Mouse (Mus musculus): Measurements from ENCODE around the gene Pole. TPM values are rescaled to one million over a fixed set of nuclear protein-coding genes. Genes with fewer than 3 reads are reported as not detected.
A peak's percentile ranks its signal among the peaks of the same experiment; 100 is the strongest.

Pole gene
- total RNA-seq (2021): 1 to 10 TPM; 2.5 TPM
- long read RNA-seq, experiment 1: 0 reads
- long read RNA-seq, experiment 2, full-length matches to known transcripts: 1 of 2 reads
- long read RNA-seq, experiment 2, partial matches to known transcripts: 1 of 2 reads
- long read RNA-seq, experiment 2, other reads (novel, unspliced or antisense): 0 of 2 reads

- intact Hi-C loops (cut with DNase I; ENCODE audit: low total_unique reads): no loop called here
These were observed at the start of gene Pole, which contains the start of gene Pxmp2 for GRCm38 (mm10) chr5:110285770-110286445. TSS of gene Pole (plus strand) at chr5:110286306. TSS of gene Pxmp2 (minus strand) at chr5:110286186.

GRCm38 (mm10) chr5:110244091-110244490 is 42.0 kb upstream of the Pole start:
- intact Hi-C loops (cut with DNase I; ENCODE audit: low total_unique reads): no loop called here
- no peak for DNase-seq

More at GRCm38 (mm10) chr5:110285770-110286445, at the start of gene Pole, which contains the start of gene Pxmp2:
- DNase-seq: peak; percentile 92

GRCm38 (mm10) chr5:110266941-110267340 is 19.2 kb upstream of the Pole start:
- no peak for DNase-seq
- intact Hi-C loops (cut with DNase I; ENCODE audit: low total_unique reads): no loop called here

- peak; percentile 95 for DNase-seq
- intact Hi-C loops (cut with DNase I; ENCODE audit: low total_unique reads): no loop called here
These were observed 16.7 kb upstream of the Pole start, which contains the start of gene Pgam5 for GRCm38 (mm10) chr5:110269141-110270101. TSS of gene Pgam5 (minus strand) at chr5:110269913.

GRCm38 (mm10) chr5:110270242-110270641 is 15.9 kb upstream of the Pole start:
- intact Hi-C loops (cut with DNase I; ENCODE audit: low total_unique reads): no loop called here
- no peak for DNase-seq

- intact Hi-C loops (cut with DNase I; ENCODE audit: low total_unique reads): no loop called here
- DNase-seq: no peak
These were observed 12.0 kb upstream of the Pole start for GRCm38 (mm10) chr5:110274147-110274546.

- intact Hi-C loops (cut with DNase I; ENCODE audit: low total_unique reads): no loop called here
- DNase-seq: no peak
These were observed 11.3 kb upstream of the Pole start for GRCm38 (mm10) chr5:110274846-110275245.

- intact Hi-C loops (cut with DNase I; ENCODE audit: low total_unique reads): no loop called here
- DNase-seq: no peak
These were observed 9.7 kb upstream of the Pole start for GRCm38 (mm10) chr5:110276391-110276790.

- DNase-seq: no peak
- intact Hi-C loops (cut with DNase I; ENCODE audit: low total_unique reads): no loop called here
These were observed 9.2 kb upstream of the Pole start for GRCm38 (mm10) chr5:110276910-110277309.

GRCm38 (mm10) chr5:110281984-110282383 is 4.1 kb upstream of the Pole start:
- no peak for DNase-seq

GRCm38 (mm10) chr5:110284536-110284935 is 1.6 kb upstream of the Pole start:
- DNase-seq: peak; percentile 67
- intact Hi-C loops (cut with DNase I; ENCODE audit: low total_unique reads): no loop called here

More at GRCm38 (mm10) chr5:110281984-110282383, 4.1 kb upstream of the Pole start:
- intact Hi-C loops (cut with DNase I; ENCODE audit: low total_unique reads): no loop called here

GRCm38 (mm10) chr5:110285156-110285555 is 950 bp upstream of the Pole start:
- intact Hi-C loops (cut with DNase I; ENCODE audit: low total_unique reads): no loop called here
- no peak for DNase-seq

- intact Hi-C loops (cut with DNase I; ENCODE audit: low total_unique reads): no loop called here
- no peak for DNase-seq
These were observed 459 bp downstream of the Pole start for GRCm38 (mm10) chr5:110286446-110287083.

GRCm38 (mm10) chr5:110287084-110287475 is 974 bp downstream of the Pole start:
- intact Hi-C loops (cut with DNase I; ENCODE audit: low total_unique reads): no loop called here
- DNase-seq: no peak

GRCm38 (mm10) chr5:110291649-110292048 is 5.5 kb downstream of the Pole start:
- intact Hi-C loops (cut with DNase I; ENCODE audit: low total_unique reads): no loop called here

GRCm38 (mm10) chr5:110296637-110297036 is 10.5 kb downstream of the Pole start:
- DNase-seq: no peak
- intact Hi-C loops (cut with DNase I; ENCODE audit: low total_unique reads): no loop called here

More at GRCm38 (mm10) chr5:110291649-110292048, 5.5 kb downstream of the Pole start:
- DNase-seq: no peak

GRCm38 (mm10) chr5:110300591-110300990 is 14.5 kb downstream of the Pole start:
- intact Hi-C loops (cut with DNase I; ENCODE audit: low total_unique reads): no loop called here
- DNase-seq: no peak

- DNase-seq: no peak
- intact Hi-C loops (cut with DNase I; ENCODE audit: low total_unique reads): no loop called here
These were observed 22.8 kb downstream of the Pole start for GRCm38 (mm10) chr5:110308861-110309260.

- DNase-seq: no peak
- intact Hi-C loops (cut with DNase I; ENCODE audit: low total_unique reads): no loop called here
These were observed 27.0 kb downstream of the Pole start for GRCm38 (mm10) chr5:110313127-110313526.

Data from gastrocnemius, postnatal 14 days (tissue).